Mouse (Mus musculus): Measurements from ENCODE around the gene Parva. TPM values are rescaled to one million over a fixed set of nuclear protein-coding genes. Genes with fewer than 3 reads are reported as not detected.

The Parva gene
- total RNA-seq, 1 experiment: 13.9 TPM

- Histone ChIP-seq H3K9me3 (ENCODE audit: control insufficient read depth, insufficient read depth, low read depth, low read length) (no peaks in the 10 kb centered on the region), H3K36me3 (ENCODE audit: control insufficient read depth, insufficient read depth, low read length, poor library complexity, severe bottlenecking) (no peaks in the 10 kb centered on the region), H3K4me3 (ENCODE audit: insufficient read depth in 1 of 2, low read depth in 1 of 2, low read length in 2 of 2, poor library complexity in 1 of 2, severe bottlenecking in 1 of 2) (no peak overlapping the region), H3K4me1 (ENCODE audit: control insufficient read depth in 2 of 2, insufficient read depth in 2 of 2, low read length in 2 of 2, poor library complexity in 1 of 2) (peaks cover 0 to 21% of the 10 kb centered on the region in 2 experiments; a peak in 3 of 4 replicates), H3K9ac (ENCODE audit: insufficient read depth, low read depth, low read length, poor library complexity, severe bottlenecking) (no peak overlapping the region), H3K27ac (ENCODE audit: insufficient read depth, low read depth, low read length, poor library complexity, severe bottlenecking) (no peak overlapping the region)
- TF ChIP-seq CHD2 (IDR thresholded peaks at IDR 0.05; ENCODE audit: low read depth, low read length): no peak
- no peak for TF ChIP-seq MAFK (IDR thresholded peaks at IDR 0.05; ENCODE audit: insufficient read depth, low read depth, low read length)
- no peak for TF ChIP-seq HCFC1 (IDR thresholded peaks at IDR 0.05; ENCODE audit: borderline replicate concordance, insufficient read depth, low read length)
- TF ChIP-seq ZNF384 (IDR thresholded peaks at IDR 0.05; ENCODE audit: low read depth, low read length): no peak
- no peak for TF ChIP-seq ZC3H11A (IDR thresholded peaks at IDR 0.05; ENCODE audit: borderline replicate concordance, low read depth, low read length)
- in situ Hi-C loops (cut with MboI; ENCODE audit: low sequenced_read_pairs in 2 of 2, unreplicated experiment in 2 of 2): no loop called here
- DNase-seq (ENCODE audit: low read depth, low spot score): peak; percentile 38
Measured at GRCm38 (mm10) chr7:112453805-112454214, 26.5 kb downstream of the Parva start.

- Histone ChIP-seq H3K9me3 (ENCODE audit: control insufficient read depth, insufficient read depth, low read depth, low read length) (no peaks in the 10 kb centered on the region), H3K4me3 (ENCODE audit: insufficient read depth in 1 of 2, low read depth in 1 of 2, low read length in 2 of 2, poor library complexity in 1 of 2, severe bottlenecking in 1 of 2) (no peak overlapping the region), H3K9ac (ENCODE audit: insufficient read depth, low read depth, low read length, poor library complexity, severe bottlenecking) (no peak overlapping the region), H3K4me1 (ENCODE audit: control insufficient read depth in 2 of 2, insufficient read depth in 2 of 2, low read length in 2 of 2, poor library complexity in 1 of 2) (peaks cover 0 to 21% of the 10 kb centered on the region in 2 experiments; a peak in 3 of 4 replicates), H3K36me3 (ENCODE audit: control insufficient read depth, insufficient read depth, low read length, poor library complexity, severe bottlenecking) (no peaks in the 10 kb centered on the region), H3K27ac (ENCODE audit: insufficient read depth, low read depth, low read length, poor library complexity, severe bottlenecking) (no peak overlapping the region)
- DNase-seq (ENCODE audit: low read depth, low spot score): no peak
- in situ Hi-C loops (cut with MboI; ENCODE audit: low sequenced_read_pairs in 2 of 2, unreplicated experiment in 2 of 2): no loop called here
- TF ChIP-seq ZNF384 (IDR thresholded peaks at IDR 0.05; ENCODE audit: low read depth, low read length): no peak
Measured at GRCm38 (mm10) chr7:112454380-112454779, 27.1 kb downstream of the Parva start.

- Histone ChIP-seq H3K4me3 (ENCODE audit: insufficient read depth in 1 of 2, low read depth in 1 of 2, low read length in 2 of 2, poor library complexity in 1 of 2, severe bottlenecking in 1 of 2) (no peak overlapping the region), H3K9me3 (ENCODE audit: control insufficient read depth, insufficient read depth, low read depth, low read length) (no peaks in the 10 kb centered on the region), H3K4me1 (ENCODE audit: control insufficient read depth in 2 of 2, insufficient read depth in 2 of 2, low read length in 2 of 2, poor library complexity in 1 of 2) (peaks cover 0 to 21% of the 10 kb centered on the region in 2 experiments; a peak in 3 of 4 replicates), H3K27ac (ENCODE audit: insufficient read depth, low read depth, low read length, poor library complexity, severe bottlenecking) (no peak overlapping the region), H3K9ac (ENCODE audit: insufficient read depth, low read depth, low read length, poor library complexity, severe bottlenecking) (no peak overlapping the region), H3K36me3 (ENCODE audit: control insufficient read depth, insufficient read depth, low read length, poor library complexity, severe bottlenecking) (no peaks in the 10 kb centered on the region)
- in situ Hi-C loops (cut with MboI; ENCODE audit: low sequenced_read_pairs in 2 of 2, unreplicated experiment in 2 of 2): no loop called here
- TF ChIP-seq MAFK (IDR thresholded peaks at IDR 0.05; ENCODE audit: insufficient read depth, low read depth, low read length) (no peak), CHD2 (IDR thresholded peaks at IDR 0.05; ENCODE audit: low read depth, low read length) (no peak), ZNF384 (IDR thresholded peaks at IDR 0.05; ENCODE audit: low read depth, low read length) (no peak), HCFC1 (IDR thresholded peaks at IDR 0.05; ENCODE audit: borderline replicate concordance, insufficient read depth, low read length) (no peak), ZC3H11A (IDR thresholded peaks at IDR 0.05; ENCODE audit: borderline replicate concordance, low read depth, low read length) (no peak)
- no peak for DNase-seq (ENCODE audit: low read depth, low spot score)
Measured at GRCm38 (mm10) chr7:112454951-112455350, 27.6 kb downstream of the Parva start.

- H3K4me3 ChIP-seq (ENCODE audit: insufficient read depth in 1 of 2, low read depth in 1 of 2, low read length in 2 of 2, poor library complexity in 1 of 2, severe bottlenecking in 1 of 2): no peak overlapping the region
- in situ Hi-C loops (cut with MboI; ENCODE audit: low sequenced_read_pairs in 2 of 2, unreplicated experiment in 2 of 2): no loop called here
- no peak for TF ChIP-seq ZNF384 (IDR thresholded peaks at IDR 0.05; ENCODE audit: low read depth, low read length)
- TF ChIP-seq MAFK (IDR thresholded peaks at IDR 0.05; ENCODE audit: insufficient read depth, low read depth, low read length): no peak
- TF ChIP-seq CHD2 (IDR thresholded peaks at IDR 0.05; ENCODE audit: low read depth, low read length): no peak
- TF ChIP-seq HCFC1 (IDR thresholded peaks at IDR 0.05; ENCODE audit: borderline replicate concordance, insufficient read depth, low read length): no peak
- no peak for TF ChIP-seq ZC3H11A (IDR thresholded peaks at IDR 0.05; ENCODE audit: borderline replicate concordance, low read depth, low read length)
- H3K4me1 ChIP-seq (ENCODE audit: control insufficient read depth in 2 of 2, insufficient read depth in 2 of 2, low read length in 2 of 2, poor library complexity in 1 of 2): peaks cover 0 to 15% of the 10 kb centered on the region in 2 experiments; a peak in 3 of 4 replicates
- no peaks in the 10 kb centered on the region for H3K9me3 ChIP-seq (ENCODE audit: control insufficient read depth, insufficient read depth, low read depth, low read length)
- H3K9ac ChIP-seq (ENCODE audit: insufficient read depth, low read depth, low read length, poor library complexity, severe bottlenecking): no peak overlapping the region
- DNase-seq (ENCODE audit: low read depth, low spot score): no peak
- no peaks in the 10 kb centered on the region for H3K36me3 ChIP-seq (ENCODE audit: control insufficient read depth, insufficient read depth, low read length, poor library complexity, severe bottlenecking)
- H3K27ac ChIP-seq (ENCODE audit: insufficient read depth, low read depth, low read length, poor library complexity, severe bottlenecking): no peak overlapping the region
Measured at GRCm38 (mm10) chr7:112455566-112456110, 28.3 kb downstream of the Parva start.

- Histone ChIP-seq H3K9ac (ENCODE audit: insufficient read depth, low read depth, low read length, poor library complexity, severe bottlenecking) (no peak overlapping the region), H3K27ac (ENCODE audit: insufficient read depth, low read depth, low read length, poor library complexity, severe bottlenecking) (no peak overlapping the region), H3K9me3 (ENCODE audit: control insufficient read depth, insufficient read depth, low read depth, low read length) (no peaks in the 10 kb centered on the region), H3K4me3 (ENCODE audit: insufficient read depth in 1 of 2, low read depth in 1 of 2, low read length in 2 of 2, poor library complexity in 1 of 2, severe bottlenecking in 1 of 2) (no peak overlapping the region), H3K36me3 (ENCODE audit: control insufficient read depth, insufficient read depth, low read length, poor library complexity, severe bottlenecking) (no peaks in the 10 kb centered on the region), H3K4me1 (ENCODE audit: control insufficient read depth in 2 of 2, insufficient read depth in 2 of 2, low read length in 2 of 2, poor library complexity in 1 of 2) (peaks cover 0 to 11% of the 10 kb centered on the region in 2 experiments; a peak in 3 of 4 replicates)
- TF ChIP-seq ZC3H11A (IDR thresholded peaks at IDR 0.05; ENCODE audit: borderline replicate concordance, low read depth, low read length): no peak
- no peak for TF ChIP-seq MAFK (IDR thresholded peaks at IDR 0.05; ENCODE audit: insufficient read depth, low read depth, low read length)
- no peak for TF ChIP-seq HCFC1 (IDR thresholded peaks at IDR 0.05; ENCODE audit: borderline replicate concordance, insufficient read depth, low read length)
- no peak for TF ChIP-seq CHD2 (IDR thresholded peaks at IDR 0.05; ENCODE audit: low read depth, low read length)
- no peak for TF ChIP-seq ZNF384 (IDR thresholded peaks at IDR 0.05; ENCODE audit: low read depth, low read length)
- in situ Hi-C loops (cut with MboI; ENCODE audit: low sequenced_read_pairs in 2 of 2, unreplicated experiment in 2 of 2): no loop called here
- no peak for DNase-seq (ENCODE audit: low read depth, low spot score)
Measured at GRCm38 (mm10) chr7:112457373-112457772, 30.1 kb downstream of the Parva start.

All from ES-E14 (cell line).